Mouse (Mus musculus) thymus, adult 2 months (tissue): ENCODE results near the gene Rnps1. TPM values are rescaled to one million over a fixed set of nuclear protein-coding genes. Genes with fewer than 3 reads are reported as not detected.

Experiments used
- DNase-seq: peaks from one replicate; pipeline ENCODE4 v3.0.0; 2021
- H3K27ac ChIP-seq: fragments of 200-500 bp; 2 replicates; pipeline ENCODE4 v1.5.1; 2012; ENCODE audit warnings: low read length, control low read depth; ENCODE audit not compliant: control insufficient read depth, insufficient read depth
- H3K27me3 ChIP-seq: fragments of 200-500 bp; 2 replicates; pipeline ENCODE4 v1.6.1; 2012; ENCODE audit warnings: mild to moderate bottlenecking, low read length, moderate library complexity, mixed read lengths; ENCODE audit not compliant: control insufficient read depth, insufficient read depth
- H3K36me3 ChIP-seq: fragments of 200-500 bp; 2 replicates; pipeline ENCODE4 v1.6.1; 2012; ENCODE audit warnings: mild to moderate bottlenecking, low read length, moderate library complexity; ENCODE audit not compliant: control insufficient read depth, insufficient read depth
- H3K4me1 ChIP-seq: fragments of 200-500 bp; replicated peaks from 2 replicates; pipeline ENCODE4 v1.6.1; 2012; ENCODE audit warnings: low read length; ENCODE audit not compliant: control insufficient read depth, insufficient read depth
- H3K4me3 ChIP-seq: fragments of 200-500 bp; 2 replicates; pipeline ENCODE4 v1.5.1; 2012; ENCODE audit warnings: mild to moderate bottlenecking, low read length, control low read depth, moderate library complexity; ENCODE audit not compliant: control insufficient read depth, insufficient read depth
- CTCF ChIP-seq: fragments of 200-500 bp; IDR thresholded peaks from 2 replicates; pipeline ENCODE4 v1.5.1; 2012; ENCODE audit warnings: mild to moderate bottlenecking, control low read depth, low read length, moderate library complexity, borderline replicate concordance; ENCODE audit not compliant: control insufficient read depth, poor library complexity, insufficient read depth; ENCODE audit errors: extremely low read depth
- POLR2A ChIP-seq: fragments of 200-500 bp; IDR thresholded peaks from 2 replicates; pipeline ENCODE4 v1.6.1; 2012; ENCODE audit warnings: mild to moderate bottlenecking, low read length, control low read depth, moderate library complexity; ENCODE audit not compliant: control insufficient read depth, poor library complexity, insufficient read depth; ENCODE audit errors: extremely low read depth
- WGBS: fragments of 180-500 bp; shearing (Covaris S2); methylation state at CpG from one replicate; pipeline ENCODE4 v1.1.7; 2018; 5-methylcytosine and 5-hydroxymethylcytosine counted together
- polyA plus RNA-seq: library from polyadenylated mRNA; depleted of rRNA; stranded (reverse); fragments of >200 nt; gene quantifications from 2 replicates; pipeline ENCODE4 v1.2.3, GENCODE M21; 2012

Gene Rnps1
- polyA plus RNA-seq, 1 experiment: 241 TPM

DNA sequence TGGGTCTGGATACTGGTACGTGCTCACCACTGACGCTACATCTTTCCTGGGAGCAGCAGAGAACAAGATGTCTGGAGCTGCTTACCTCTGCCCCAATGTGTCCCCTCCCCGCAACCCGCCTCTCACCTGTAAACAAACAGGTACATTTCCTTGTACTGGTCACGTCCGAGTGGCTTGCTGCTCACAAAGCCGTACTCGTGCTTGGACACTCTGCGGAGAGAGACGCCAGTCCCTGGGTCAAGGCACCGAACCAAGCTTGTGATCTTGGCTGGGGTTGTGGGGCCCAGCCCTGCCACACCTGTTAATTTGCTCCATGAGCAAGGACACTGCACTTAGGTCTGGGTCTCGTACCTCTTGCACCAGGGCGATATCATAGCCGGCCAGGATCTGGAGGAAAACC is 27.7 kb downstream of the Rnps1 start:
- WGBS: 94% methylated on average over 14 of the region's 14 CpGs
- Histone ChIP-seq H3K27me3 (no peaks in the 10 kb centered on the region), H3K27ac (no peak overlapping the region), H3K36me3 (peaks cover 37% of the 10 kb centered on the region), H3K4me1 (no peaks in the 10 kb centered on the region), H3K4me3 (no peak overlapping the region)
- no peak for TF ChIP-seq POLR2A
- no peak for TF ChIP-seq CTCF
- no peak for DNase-seq

DNA sequence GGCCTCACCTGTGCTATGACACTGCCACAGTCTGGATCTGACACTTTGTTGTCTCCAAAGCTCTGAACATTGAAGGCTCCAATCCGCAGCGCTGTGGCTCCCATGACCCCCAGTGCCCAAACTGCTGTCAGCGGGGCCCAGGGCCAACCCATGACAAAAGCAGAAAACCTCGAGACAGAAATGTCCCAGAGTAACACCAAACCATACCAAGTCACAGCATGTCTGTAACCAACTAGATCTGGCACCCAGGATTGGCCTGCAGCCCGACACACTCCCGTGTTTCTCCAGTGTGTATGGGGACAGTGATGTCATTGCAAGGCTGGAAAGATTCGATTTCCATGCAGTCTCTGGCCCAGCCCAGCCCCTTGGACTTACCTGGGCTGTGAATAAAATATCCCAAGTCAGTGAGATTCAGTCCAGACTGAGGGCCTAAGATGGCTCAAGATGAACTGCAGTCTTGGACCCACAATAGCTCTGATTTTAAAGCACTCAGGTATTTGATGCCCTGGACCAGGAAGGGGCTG is 28.3 kb downstream of the Rnps1 start, which contains the start of gene Dnase1l2:
TSS of gene Dnase1l2 (minus strand) at position 474 of the 524 bp plus-strand sequence.
- Histone ChIP-seq H3K4me3 (no peak within 1 kb of the TSS), H3K27ac (no peak within 1 kb of the TSS), H3K4me1 (no peaks in the 10 kb centered on the region), H3K36me3 (peaks cover 43% of the 10 kb centered on the region), H3K27me3 (no peaks in the 10 kb centered on the region)
- 86% methylated on average over 7 of the region's 7 CpGs for WGBS
- TF ChIP-seq CTCF (no peak), POLR2A (no peak)
- no peak for DNase-seq

DNA sequence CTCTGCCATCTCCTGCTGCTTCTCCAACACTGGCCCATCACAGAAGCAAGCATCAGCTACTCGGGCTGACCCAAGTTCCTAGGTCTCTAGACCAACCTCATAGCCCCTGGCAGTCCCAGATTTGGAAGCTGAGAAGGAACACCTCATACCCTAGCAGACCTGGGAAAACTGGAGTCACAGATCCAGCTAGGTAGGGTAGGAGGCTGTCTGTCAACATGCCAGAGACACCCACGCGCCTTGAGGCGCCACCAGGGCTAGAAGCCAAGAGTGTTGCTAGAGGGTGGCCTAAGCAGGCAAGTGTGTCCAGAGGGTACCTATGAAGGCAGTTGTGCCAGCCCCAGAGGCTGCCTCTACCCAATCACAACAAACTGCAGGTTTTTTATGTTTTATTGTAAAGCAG is 29.0 kb downstream of the Rnps1 start:
- no peak for TF ChIP-seq CTCF
- no peak for TF ChIP-seq POLR2A
- no peaks in the 10 kb centered on the region for H3K4me1 ChIP-seq
- H3K36me3 ChIP-seq: peaks cover 50% of the 10 kb centered on the region
- no peak overlapping the region for H3K27ac ChIP-seq
- WGBS: 95% methylated on average over 4 of the region's 4 CpGs
- H3K4me3 ChIP-seq: no peak overlapping the region
- DNase-seq: no peak
- H3K27me3 ChIP-seq: no peaks in the 10 kb centered on the region

DNA sequence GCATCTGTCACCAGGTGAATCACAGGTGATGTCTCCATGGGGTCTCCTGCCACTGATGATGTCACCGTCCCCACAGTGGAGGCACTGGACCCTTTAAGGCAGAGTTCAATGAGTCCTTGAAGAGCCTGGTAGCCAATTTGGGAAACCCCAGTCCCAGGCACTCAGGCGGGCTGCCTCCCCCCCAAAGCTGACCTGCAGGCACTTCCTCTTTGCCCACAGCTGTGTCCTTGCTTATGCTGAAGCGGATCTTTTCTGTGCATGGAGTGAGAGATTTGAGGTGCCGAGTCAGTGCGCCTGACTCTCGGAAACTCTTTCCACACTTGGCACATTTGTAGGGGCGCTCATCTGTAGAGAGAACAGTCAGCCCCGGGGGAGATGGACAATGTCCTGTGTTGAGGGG is 32.2 kb downstream of the Rnps1 start:
- 93% methylated on average over 8 of the region's 8 CpGs for WGBS
- Histone ChIP-seq H3K4me3 (no peak overlapping the region), H3K27ac (no peak overlapping the region), H3K27me3 (no peaks in the 10 kb centered on the region), H3K4me1 (no peaks in the 10 kb centered on the region), H3K36me3 (peaks cover 66% of the 10 kb centered on the region)
- no peak for DNase-seq
- TF ChIP-seq POLR2A (no peak), CTCF (no peak)

DNA sequence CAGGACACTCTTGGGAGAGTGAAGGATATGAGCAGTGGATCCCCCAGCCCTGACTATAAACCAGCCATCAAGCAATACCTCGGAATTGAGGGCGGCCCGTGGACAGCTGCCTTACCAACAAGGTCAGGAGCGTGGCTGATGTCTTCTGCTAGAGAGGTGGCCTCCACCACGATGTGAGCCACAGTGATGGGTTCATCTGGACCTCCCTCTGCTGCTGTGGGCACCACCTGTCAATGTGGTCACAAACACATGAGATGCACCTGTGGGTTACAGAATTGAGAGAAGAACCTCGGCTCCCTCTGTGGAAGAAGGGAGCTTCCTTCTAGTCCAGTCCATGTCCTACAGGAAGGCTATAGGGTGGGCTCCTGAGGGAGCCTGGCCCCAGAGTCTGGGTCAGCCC is 35.1 kb downstream of the Rnps1 start:
- Histone ChIP-seq H3K4me1 (peaks cover 2% of the 10 kb centered on the region; the same call in 1 of the 2 replicates), H3K27me3 (no peaks in the 10 kb centered on the region), H3K36me3 (peaks cover 59% of the 10 kb centered on the region), H3K4me3 (no peak overlapping the region), H3K27ac (no peak overlapping the region)
- 64% methylated on average over 6 of the region's 6 CpGs for WGBS
- no peak for TF ChIP-seq CTCF
- no peak for TF ChIP-seq POLR2A
- no peak for DNase-seq

DNA sequence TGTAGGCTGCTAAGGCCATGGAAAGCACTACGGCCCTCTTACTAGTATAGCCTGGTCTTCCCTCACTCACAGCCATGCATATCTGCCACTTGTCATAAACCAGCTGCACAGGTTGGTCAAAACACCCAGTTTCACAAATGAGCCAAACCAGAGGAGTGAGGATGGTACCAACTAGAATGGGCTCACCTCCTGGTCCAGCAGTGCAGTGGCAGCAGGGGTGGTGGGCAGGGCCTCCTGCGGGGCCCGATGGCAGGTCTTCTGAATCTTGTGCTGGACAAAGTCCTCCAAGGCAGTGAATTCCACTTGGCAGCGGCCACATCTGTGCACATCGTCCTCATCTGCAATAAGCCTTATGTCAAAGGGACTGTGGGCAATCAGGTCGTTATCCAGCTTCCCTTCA is 36.9 kb downstream of the Rnps1 start:
- DNase-seq: no peak
- TF ChIP-seq CTCF (no peak), POLR2A (no peak)
- H3K27ac ChIP-seq: no peak overlapping the region
- no peaks in the 10 kb centered on the region for H3K27me3 ChIP-seq
- 97% methylated on average over 6 of the region's 6 CpGs for WGBS
- no peak overlapping the region for H3K4me3 ChIP-seq
- peaks cover 2% of the 10 kb centered on the region; the same call in 1 of the 2 replicates for H3K4me1 ChIP-seq
- peaks cover 42% of the 10 kb centered on the region for H3K36me3 ChIP-seq

DNA sequence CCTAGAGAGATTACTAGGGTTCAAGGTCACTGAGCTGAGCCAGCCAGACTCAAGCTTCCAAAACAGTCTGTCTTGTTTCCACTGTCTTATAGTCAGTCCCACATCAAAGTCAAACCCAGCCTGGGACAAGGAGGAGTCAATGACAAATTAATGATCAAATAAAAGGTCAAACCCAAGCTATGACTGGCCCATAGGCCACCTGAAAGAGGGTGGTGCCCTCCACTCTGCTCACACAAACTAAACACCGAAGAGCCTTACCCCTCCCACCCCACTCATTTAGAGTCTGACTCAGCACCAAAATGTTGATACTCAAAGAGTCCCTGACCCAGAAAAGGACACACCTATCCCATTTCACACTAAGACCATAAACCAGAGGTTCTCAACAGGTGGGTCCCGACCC is 39.0 kb downstream of the Rnps1 start:
- WGBS: 79% methylated on average over 2 of the region's 2 CpGs
- no peak for DNase-seq

More for the DNA sequence above, 39.0 kb downstream of the Rnps1 start:
- H3K27me3 ChIP-seq: no peaks in the 10 kb centered on the region
- no peak for TF ChIP-seq POLR2A
- no peak for TF ChIP-seq CTCF
- peaks cover 2% of the 10 kb centered on the region; the same call in 1 of the 2 replicates for H3K4me1 ChIP-seq
- H3K36me3 ChIP-seq: peaks cover 20% of the 10 kb centered on the region
- no peak overlapping the region for H3K4me3 ChIP-seq
- H3K27ac ChIP-seq: no peak overlapping the region
